Mouse (Mus musculus) T-helper 17 cell (primary cell): ENCODE measurements around the gene Map3k21.

Experiments
- in situ Hi-C, 2 experiments: fragments of 300-600 bp; cut with MboI, MseI; formaldehyde crosslinking; loops; 1 replicate in 1 of 2; 2 replicates in 1 of 2; pipeline ENCODE4 v1.15.1; 2025; ENCODE audit warnings: high pct_unique_total_duplicates in 2 of 2

Map3k21 gene

DNA sequence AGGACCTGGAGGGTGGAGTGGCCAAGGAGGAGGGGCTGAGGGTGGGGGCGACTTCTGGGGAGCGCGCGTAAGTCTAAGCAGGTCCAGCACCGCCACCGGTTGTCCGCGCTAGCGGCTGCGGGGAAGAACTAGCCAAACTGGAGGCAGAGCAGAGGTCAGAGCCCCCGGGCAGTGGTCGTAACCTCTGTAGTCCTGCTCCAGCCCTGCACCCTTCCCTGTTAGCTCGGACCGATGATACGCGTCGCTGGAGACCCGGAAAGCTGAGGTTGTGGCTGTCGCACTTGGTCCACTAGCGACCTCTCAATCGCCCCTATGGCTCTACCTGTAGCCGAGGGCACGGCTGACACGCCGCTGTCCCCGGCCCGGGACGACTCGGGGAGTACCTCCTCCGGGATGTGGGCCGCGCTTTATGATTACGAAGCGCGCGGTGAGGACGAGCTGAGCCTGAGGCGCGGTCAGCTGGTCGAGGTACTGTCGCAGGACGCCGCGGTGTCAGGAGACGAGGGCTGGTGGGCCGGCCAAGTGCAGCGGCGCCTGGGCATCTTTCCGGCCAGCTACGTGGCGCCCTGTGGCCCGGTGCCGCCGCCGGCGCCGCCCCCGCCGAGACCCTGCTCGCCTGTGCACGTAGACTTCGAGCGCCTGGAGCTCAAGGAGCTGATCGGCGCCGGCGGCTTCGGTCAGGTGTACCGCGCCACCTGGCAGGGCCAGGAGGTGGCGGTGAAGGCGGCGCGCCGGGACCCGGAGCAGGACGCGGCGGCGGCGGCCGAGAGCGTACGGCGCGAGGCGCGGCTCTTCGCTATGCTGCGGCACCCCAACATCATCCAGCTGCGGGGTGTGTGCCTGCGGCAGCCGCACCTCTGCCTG lies at the start of gene Map3k21:
TSS of gene Map3k21 (plus strand) at position 86 of the 864 bp plus-strand sequence.
- in situ Hi-C loops = no loop called here

GRCm38 (mm10) chr8:125866125-125866524 lies 44.1 kb upstream of the Map3k21 start:
- in situ Hi-C loops = loop anchor here (5.0 kb wide), 3 partner anchors 289 to 814 kb away; partner anchors contain the start of gene Disc1 (in 1 of the 2)

DNA sequence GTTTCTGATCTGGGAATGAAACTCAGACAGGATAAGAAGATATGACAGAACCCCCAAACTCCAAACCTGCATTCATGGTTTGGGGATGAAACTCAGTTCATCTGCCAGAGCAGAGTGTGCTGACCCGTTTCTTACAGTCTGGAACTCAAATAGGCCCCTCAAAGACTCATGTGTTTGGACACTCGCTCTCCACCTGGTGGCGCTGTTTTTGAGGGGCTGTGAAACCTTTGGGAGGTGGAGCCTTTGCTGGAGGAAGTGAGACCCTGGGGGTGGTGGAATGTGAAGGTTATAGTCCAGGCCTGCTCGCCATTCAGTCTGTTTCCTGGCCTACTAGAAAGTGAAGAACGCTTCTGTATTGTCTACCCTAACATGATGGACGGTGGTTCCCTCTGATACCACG lies 41.7 kb upstream of the Map3k21 start:
- in situ Hi-C loops = loop anchor here (5.0 kb wide), 3 partner anchors 291 to 816 kb away; partner anchors contain the start of gene Disc1 (in 1 of the 2)

DNA sequence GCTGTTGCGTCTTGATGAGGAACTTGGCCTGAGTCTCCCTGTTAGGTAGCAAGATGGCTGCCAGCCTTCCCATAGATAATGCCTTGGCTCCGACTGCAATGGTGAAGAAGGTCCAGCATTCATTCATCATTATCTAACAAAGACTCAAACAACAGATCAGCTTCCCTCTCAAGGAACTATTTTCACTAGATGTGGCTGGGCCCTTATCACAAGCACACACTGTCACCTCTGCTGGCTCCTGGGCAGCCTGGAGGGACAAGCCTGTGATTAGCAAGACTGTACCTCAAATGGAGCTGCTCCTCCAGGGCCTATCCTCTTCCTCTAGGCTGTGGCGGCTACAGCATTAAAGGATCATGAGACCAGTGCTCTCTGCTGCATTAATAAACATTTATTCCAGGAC lies 40.5 kb upstream of the Map3k21 start:
- in situ Hi-C loops = loop anchor here (5.0 kb wide), 3 partner anchors 292 to 817 kb away; partner anchors contain the start of gene Disc1 (in 1 of the 2)

GRCm38 (mm10) chr8:125870179-125870702 lies 40.0 kb upstream of the Map3k21 start:
- in situ Hi-C loops = no loop called here

- in situ Hi-C loops = no loop called here
Observed at GRCm38 (mm10) chr8:125870821-125871321, 39.4 kb upstream of the Map3k21 start.

DNA sequence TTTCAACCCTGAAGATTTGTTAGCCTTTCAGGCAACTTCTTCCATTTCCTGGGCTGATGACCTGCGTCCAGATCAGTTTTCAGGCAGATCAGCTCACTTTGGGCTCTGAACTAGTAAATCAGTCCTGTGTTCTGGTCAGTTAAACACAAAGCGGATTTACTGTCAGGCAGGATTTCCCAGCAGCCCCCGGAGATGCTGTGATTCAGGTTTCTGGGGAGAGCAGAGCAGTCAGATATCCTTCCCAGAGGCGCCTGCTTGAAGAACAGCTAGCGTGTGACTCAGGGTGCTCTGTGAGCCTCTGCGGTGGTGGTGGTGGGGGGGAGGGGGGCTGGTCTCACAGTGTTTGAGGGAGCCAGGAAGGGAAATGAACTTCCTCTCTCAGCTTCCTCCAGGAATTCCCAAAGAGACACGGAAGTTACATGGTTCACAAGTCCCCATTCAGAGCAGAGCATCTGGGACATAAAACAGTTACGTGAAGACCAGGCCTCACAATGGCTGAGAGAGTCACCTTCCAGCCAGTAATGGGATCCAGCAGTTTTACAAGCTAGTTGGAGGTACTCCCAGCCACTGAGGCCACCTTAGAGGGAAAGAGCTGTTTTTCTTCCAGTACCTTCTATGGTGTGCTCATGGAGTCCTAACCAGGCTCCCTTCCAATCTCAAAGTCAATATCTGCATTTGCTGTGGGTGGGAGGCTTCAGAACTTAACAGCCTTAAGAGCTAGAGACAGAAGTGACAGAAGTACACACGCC lies 37.6 kb upstream of the Map3k21 start:
- in situ Hi-C loops = no loop called here

DNA sequence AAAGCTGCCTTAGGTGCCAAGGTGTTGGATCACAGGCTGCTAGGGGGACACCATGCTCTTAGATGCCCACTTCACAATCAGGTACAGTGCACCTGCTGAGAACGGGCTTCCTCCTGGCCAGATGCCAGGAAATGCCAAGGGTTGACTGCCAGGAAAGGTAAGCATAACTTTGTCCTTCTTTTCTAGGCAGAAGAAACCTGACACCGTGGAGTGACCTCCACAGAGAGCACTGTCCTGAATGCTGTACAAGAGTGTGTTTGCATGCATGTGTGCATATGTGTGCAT lies 37.1 kb upstream of the Map3k21 start:
- in situ Hi-C loops = no loop called here

GRCm38 (mm10) chr8:125880447-125880846 lies 29.8 kb upstream of the Map3k21 start:
- in situ Hi-C loops = no loop called here

DNA sequence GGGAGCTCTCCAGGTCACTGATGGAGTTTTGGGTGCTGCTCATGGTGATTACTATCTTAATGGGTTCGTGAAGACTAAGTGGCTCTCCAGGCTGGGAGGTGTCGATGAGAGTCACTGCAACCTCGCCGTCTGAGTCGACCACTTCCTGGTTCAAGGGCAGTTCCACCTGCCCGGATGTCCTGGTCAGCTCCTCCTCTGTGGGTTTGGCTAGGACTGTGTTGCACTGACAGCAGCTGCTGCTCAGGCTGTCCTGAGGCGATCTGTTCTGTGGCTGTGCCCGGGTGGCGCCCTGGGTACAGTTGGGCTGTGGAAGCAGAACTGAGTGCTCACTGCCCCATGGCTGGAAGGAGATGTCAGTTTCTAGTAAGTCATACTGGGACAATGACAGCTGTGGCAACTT lies 22.7 kb upstream of the Map3k21 start:
- in situ Hi-C loops = no loop called here

DNA sequence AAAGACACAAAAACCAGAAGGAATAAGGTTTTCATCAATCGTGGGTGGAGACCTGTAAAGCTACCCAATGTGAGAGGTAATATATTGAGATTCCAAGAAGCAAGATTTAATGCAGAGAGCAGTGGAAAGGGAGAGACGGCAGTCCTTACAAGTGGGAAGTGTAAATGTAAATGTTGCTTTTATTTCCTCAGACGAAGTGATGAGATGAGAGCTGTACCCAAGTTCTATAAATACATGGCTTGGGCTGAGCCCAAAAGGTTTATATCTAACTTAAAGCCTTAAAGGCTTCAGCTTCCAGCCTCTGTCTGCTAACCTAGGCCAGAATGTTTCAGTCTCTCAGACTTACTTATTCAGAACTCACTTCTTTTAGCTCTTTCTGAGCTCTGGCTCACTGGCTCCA lies 20.3 kb upstream of the Map3k21 start:
- in situ Hi-C loops = no loop called here

GRCm38 (mm10) chr8:125897388-125897787 lies 12.9 kb upstream of the Map3k21 start:
- in situ Hi-C loops = no loop called here

DNA sequence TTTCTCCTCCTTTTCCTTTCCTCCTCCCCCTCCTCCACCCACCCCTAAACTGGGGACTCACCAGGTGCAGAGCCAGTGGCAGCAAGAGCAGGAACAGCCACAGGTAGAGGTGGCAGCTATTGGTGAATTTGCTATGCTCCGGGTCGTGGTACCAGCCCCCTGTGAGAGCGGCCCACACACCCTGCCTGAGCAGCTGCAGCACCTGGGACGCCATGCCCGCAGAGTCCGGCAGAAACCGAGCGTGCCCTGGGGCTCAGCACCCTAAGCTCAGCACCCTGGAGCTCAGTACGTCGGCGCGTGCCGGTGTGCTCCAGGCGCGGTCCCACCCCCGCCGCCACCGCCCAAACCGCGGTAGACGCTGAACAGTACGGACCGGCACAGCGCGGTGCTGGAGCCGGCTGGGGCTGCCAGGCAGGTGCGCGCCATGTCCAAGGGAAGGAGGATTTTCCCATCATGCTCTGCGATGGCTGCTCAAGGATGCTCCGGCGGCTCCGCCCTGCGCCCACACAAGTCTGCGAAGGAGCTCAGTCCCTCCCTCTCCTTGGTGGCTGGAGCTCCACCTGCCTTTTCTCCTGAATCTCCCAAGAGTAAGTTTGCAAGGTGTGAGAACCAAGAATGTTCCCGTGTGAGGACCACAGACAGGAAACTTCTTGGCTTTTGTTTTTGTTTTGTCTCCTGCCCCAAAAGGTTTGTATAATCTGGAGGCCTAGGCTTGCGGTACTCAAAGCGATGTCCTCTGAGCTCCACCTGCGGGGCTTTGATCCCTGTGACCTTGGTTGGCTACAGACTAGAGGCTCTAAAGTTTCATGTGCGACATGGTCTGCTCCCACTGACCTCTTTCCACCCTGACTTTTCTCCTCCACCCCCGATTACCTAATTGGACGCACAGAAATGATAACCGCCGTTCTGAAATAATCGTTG lies 12.1 kb upstream of the Map3k21 start, which contains the start of gene Pcnx2:
TSS of gene Pcnx2 (minus strand) at position 450 of the 921 bp plus-strand sequence.
- in situ Hi-C loops = no loop called here

DNA sequence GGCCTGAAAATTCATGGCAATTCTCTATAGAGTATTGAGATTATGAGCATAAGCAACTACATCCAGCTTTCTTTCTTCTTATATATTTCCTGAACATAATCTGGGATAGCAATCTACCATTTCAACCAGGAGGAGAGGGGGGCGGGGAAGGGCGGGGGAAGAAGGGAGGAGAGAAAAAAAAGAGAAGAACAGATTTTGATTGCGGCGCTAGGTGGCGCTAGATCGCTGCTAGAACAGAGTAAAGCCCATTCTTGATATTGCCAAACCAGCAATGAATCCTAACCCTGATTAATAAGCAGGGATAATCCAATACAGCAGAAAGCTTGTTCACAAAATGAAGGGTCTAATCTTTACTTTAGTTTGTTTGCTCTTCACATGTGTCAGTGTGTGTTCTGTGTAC lies 11.4 kb upstream of the Map3k21 start:
- in situ Hi-C loops = no loop called here

DNA sequence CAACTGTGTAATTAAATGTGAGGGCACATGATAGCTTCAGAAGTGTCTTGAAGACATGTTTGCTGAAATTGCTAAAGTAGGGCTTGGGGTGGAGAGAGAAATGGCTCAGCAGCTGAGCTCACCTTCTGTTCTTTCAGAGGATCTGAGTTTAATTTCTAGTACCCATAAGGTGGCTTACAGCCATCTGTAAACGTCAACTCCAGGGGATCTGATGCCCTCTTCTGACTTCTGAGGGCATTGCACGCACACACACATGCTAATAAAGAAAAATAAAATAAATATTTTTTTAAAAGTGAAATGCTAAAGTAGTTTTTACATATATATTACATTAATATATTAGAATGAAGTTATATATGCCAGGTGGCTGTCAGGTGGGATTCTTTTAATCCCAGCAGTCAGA lies 9.1 kb upstream of the Map3k21 start:
- in situ Hi-C loops = no loop called here

GRCm38 (mm10) chr8:125902521-125902920 lies 7.7 kb upstream of the Map3k21 start:
- in situ Hi-C loops = no loop called here

GRCm38 (mm10) chr8:125905341-125905740 lies 4.9 kb upstream of the Map3k21 start:
- in situ Hi-C loops = no loop called here

DNA sequence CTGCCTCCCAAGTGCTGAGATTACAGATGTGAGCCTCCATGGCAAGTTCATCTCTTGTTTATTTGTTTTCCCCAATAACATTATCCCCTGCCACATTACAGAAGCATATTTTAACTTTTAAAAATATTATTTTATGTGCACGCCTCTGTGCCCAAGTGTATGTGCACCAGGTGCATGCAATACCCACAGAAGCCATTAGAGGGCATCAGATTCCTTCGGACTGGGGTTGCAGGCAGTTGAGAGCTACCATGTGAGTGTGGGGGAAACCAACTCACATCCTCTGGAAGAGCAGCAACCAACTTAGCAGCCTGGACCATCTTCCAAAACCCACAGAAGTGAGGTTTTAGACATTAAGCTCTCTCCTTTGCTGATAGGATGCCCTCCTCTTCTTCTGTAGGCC lies 2.9 kb upstream of the Map3k21 start:
- in situ Hi-C loops = no loop called here

- in situ Hi-C loops = no loop called here
Observed at GRCm38 (mm10) chr8:125909661-125910364, 437 bp upstream of the Map3k21 start.

DNA sequence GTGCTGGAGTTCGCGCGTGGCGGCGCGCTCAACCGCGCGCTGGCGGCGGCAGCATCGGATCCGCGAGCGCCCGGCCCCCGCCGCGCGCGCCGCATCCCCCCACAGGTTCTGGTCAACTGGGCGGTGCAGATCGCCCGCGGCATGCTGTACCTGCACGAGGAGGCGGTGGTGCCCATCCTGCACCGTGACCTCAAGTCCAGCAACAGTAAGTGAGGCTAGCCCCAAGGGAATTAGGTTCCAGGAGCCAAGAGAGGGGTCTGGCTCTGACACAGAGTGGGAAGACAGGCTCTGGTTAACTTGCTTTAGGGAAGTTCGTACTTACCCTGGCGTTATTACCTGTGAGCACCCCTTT lies 955 bp downstream of the Map3k21 start:
- in situ Hi-C loops = no loop called here

- in situ Hi-C loops = no loop called here
Observed at GRCm38 (mm10) chr8:125913206-125913605, 3.0 kb downstream of the Map3k21 start.
